In the genomic region with DNA sequence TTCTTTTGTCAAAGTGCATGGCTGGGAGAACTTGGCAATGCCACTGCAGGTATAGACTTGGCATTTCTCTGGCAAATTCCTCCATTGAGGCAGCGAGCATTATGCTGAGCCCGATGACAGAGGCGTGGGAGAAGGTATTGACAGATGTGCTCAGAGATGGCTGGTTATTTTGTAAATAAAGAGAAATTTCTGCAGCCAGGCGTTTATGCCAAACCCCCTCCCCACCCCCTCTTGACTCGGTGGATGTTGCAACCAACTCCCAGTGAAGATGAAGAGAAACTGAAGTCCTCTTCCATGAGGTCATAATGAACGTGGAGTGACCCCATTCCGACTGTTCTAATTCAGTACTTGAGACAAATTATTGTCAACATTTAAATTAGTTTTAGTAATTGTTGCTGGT, we compare ENCODE assay signal across 12 mouse cellular contexts.
"Had no signal": no experiment of that assay in that cellular context is flagged by ENCODE, and none has a peak within 500 bp of the region (broad histone marks: within the 10 kb centered on the region; RNA-seq: fewer than 3 reads in every experiment).

No protein-coding gene starts in this region.

- H3K36me3 ChIP-seq: kidney, embryonic 15.5 days; limb, embryonic 12.5 days; liver, embryonic 13.5 days; lung, embryonic 15.5 days; midbrain, embryonic 13.5 days had no signal

- H3K27me3 ChIP-seq: kidney, embryonic 15.5 days; limb, embryonic 12.5 days; liver, embryonic 13.5 days; lung, embryonic 15.5 days; midbrain, embryonic 13.5 days had no signal

- H3K4me3 ChIP-seq: kidney, embryonic 15.5 days; left cerebral cortex, adult 2 months; limb, embryonic 12.5 days; liver, embryonic 13.5 days; lung, embryonic 15.5 days; midbrain, embryonic 13.5 days had no signal

- DNase-seq: kidney, adult 2 months; kidney, postnatal 25 days; liver; liver, embryonic 13.5 days; liver, postnatal 0 days; spleen, adult 18-20 months; thymus, postnatal 36 days had no signal

- H3K27ac ChIP-seq: kidney, embryonic 15.5 days; left cerebral cortex, adult 2 months; limb, embryonic 12.5 days; liver, embryonic 13.5 days; lung, embryonic 15.5 days; midbrain, embryonic 13.5 days had no signal

- H3K9ac ChIP-seq: kidney, embryonic 15.5 days; limb, embryonic 12.5 days; liver, embryonic 13.5 days; liver, postnatal 0 days; lung, embryonic 15.5 days; midbrain, embryonic 13.5 days had no signal

- H3K4me1 ChIP-seq: liver, embryonic 13.5 days; lung, embryonic 15.5 days; midbrain, embryonic 13.5 days had no signal
